Mouse (Mus musculus) hematopoietic stem cell, adult 5-6 weeks (primary cell): ENCODE measurements around the gene Ambra1. TPM values are rescaled to one million over a fixed set of nuclear protein-coding genes. Genes with fewer than 3 reads are reported as not detected.

Experiments used
- ATAC-seq, 2 experiments: fragments of 125-278 bp in 1 of 2; replicated peaks in 1 of 2; 2 replicates each; pipeline ENCODE4 v1.8.0; 2016 to 2017; ENCODE audit warnings: inconsistent platforms in 2 of 2, mild to moderate bottlenecking in 2 of 2, moderate number of reproducible peaks in 2 of 2, low read depth in 1 of 2, moderate TSS enrichment in 1 of 2; ENCODE audit not compliant: low FRiP score in 2 of 2, poor library complexity in 2 of 2, severe bottlenecking in 2 of 2, insufficient read depth in 1 of 2, low TSS enrichment in 1 of 2
- total RNA-seq: library from RNA; stranded (forward); fragments of 172-1452, 232-1000 nt; gene quantifications from 2 replicates; pipeline ENCODE4 v1.2.3, GENCODE M21; 2017

The Ambra1 gene
- total RNA-seq, 1 experiment from 2014 or later, result 19.8 TPM

- ATAC-seq, result peak; percentile 42 to 64
These were observed 105.1 kb downstream of the Ambra1 start for GRCm38 (mm10) chr2:91835031-91835430.

- peak in 1 of 2 experiments; percentile 68; a peak in 2 of 4 replicates for ATAC-seq
These were observed 105.7 kb downstream of the Ambra1 start for GRCm38 (mm10) chr2:91835631-91836030.

GRCm38 (mm10) chr2:91844085-91844484 is 114.2 kb downstream of the Ambra1 start:
- no peak for ATAC-seq

- no peak for ATAC-seq
These were observed 122.7 kb downstream of the Ambra1 start for GRCm38 (mm10) chr2:91852446-91853191.

- ATAC-seq, result no peak
These were observed 124.6 kb downstream of the Ambra1 start for GRCm38 (mm10) chr2:91854575-91854974.

GRCm38 (mm10) chr2:91856958-91857357 is 127.0 kb downstream of the Ambra1 start:
- ATAC-seq, result no peak

- no peak for ATAC-seq
These were observed 129.5 kb downstream of the Ambra1 start for GRCm38 (mm10) chr2:91859423-91859822.

- ATAC-seq, result no peak
These were observed 140.8 kb downstream of the Ambra1 start for GRCm38 (mm10) chr2:91870754-91871153.

- ATAC-seq, result no peak
These were observed 141.3 kb downstream of the Ambra1 start for GRCm38 (mm10) chr2:91871225-91871624.

- ATAC-seq, result no peak
These were observed 142.7 kb downstream of the Ambra1 start for GRCm38 (mm10) chr2:91872658-91873057.

GRCm38 (mm10) chr2:91876000-91876805 is 146.3 kb downstream of the Ambra1 start:
- ATAC-seq, result no peak

GRCm38 (mm10) chr2:91876806-91877140 is 146.8 kb downstream of the Ambra1 start:
- peak; percentile 44 to 48; a peak in 1 of 4 replicates for ATAC-seq

- ATAC-seq, result no peak
These were observed 148.7 kb downstream of the Ambra1 start for GRCm38 (mm10) chr2:91878387-91879180.

- no peak for ATAC-seq
These were observed 154.0 kb downstream of the Ambra1 start for GRCm38 (mm10) chr2:91883961-91884360.

GRCm38 (mm10) chr2:91884616-91885015 is 154.7 kb downstream of the Ambra1 start:
- no peak for ATAC-seq

GRCm38 (mm10) chr2:91894716-91895115 is 164.8 kb downstream of the Ambra1 start:
- ATAC-seq, result no peak

GRCm38 (mm10) chr2:91895401-91895800 is 165.5 kb downstream of the Ambra1 start:
- no peak for ATAC-seq

GRCm38 (mm10) chr2:91897968-91898367 is 168.0 kb downstream of the Ambra1 start:
- no peak for ATAC-seq
